Mouse (Mus musculus) liver, embryonic 11.5 days (tissue): ENCODE results near the gene Vps18. TPM values are rescaled to one million over a fixed set of nuclear protein-coding genes. Genes with fewer than 3 reads are reported as not detected.

Source experiments
- ATAC-seq: fragments of 200-750 bp; cut with Nextera tagmentation; replicated peaks from 2 replicates; pipeline ENCODE4 v1.8.0; 2017; ENCODE audit warnings: moderate number of reproducible peaks, mild to moderate bottlenecking, moderate TSS enrichment, moderate library complexity; ENCODE audit not compliant: low FRiP score
- DNase-seq: peaks from one replicate; pipeline ENCODE4 v3.0.0-alpha.2; 2017; ENCODE audit warnings: low spot score
- H3K27ac ChIP-seq: fragments of 300-500 bp; sonication (generic); 2 replicates; pipeline ENCODE4 v1.5.1; 2014; ENCODE audit warnings: mild to moderate bottlenecking, low read depth, low read length, control low read depth
- H3K27me3 ChIP-seq: fragments of 300-500 bp; sonication (generic); replicated peaks from 2 replicates; pipeline ENCODE4 v1.6.1; 2014; ENCODE audit warnings: low read length, mixed read lengths; ENCODE audit not compliant: control insufficient read depth, insufficient read depth
- H3K36me3 ChIP-seq: fragments of 300-500 bp; sonication (generic); 2 replicates; pipeline ENCODE4 v1.6.1; 2014; ENCODE audit warnings: mild to moderate bottlenecking, low read length, moderate library complexity, mixed read lengths; ENCODE audit not compliant: control insufficient read depth, insufficient read depth
- H3K4me1 ChIP-seq: fragments of 300-500 bp; sonication (generic); replicated peaks from 2 replicates; pipeline ENCODE4 v1.6.1; 2014; ENCODE audit warnings: low read length, mixed read lengths; ENCODE audit not compliant: control insufficient read depth, insufficient read depth
- H3K4me2 ChIP-seq: fragments of 300-500 bp; sonication (generic); 2 replicates; pipeline ENCODE4 v1.6.1; 2014; ENCODE audit warnings: mild to moderate bottlenecking, control low read depth, moderate library complexity
- H3K4me3 ChIP-seq: fragments of 300-500 bp; sonication (generic); 2 replicates; pipeline ENCODE4 v1.5.1; 2014; ENCODE audit warnings: low read depth, low read length, control low read depth
- H3K9ac ChIP-seq: fragments of 300-500 bp; sonication (generic); 2 replicates; pipeline ENCODE4 v1.6.1; 2014; ENCODE audit warnings: low read depth, low read length, control low read depth
- H3K9me3 ChIP-seq: fragments of 300-500 bp; sonication (generic); 2 replicates; pipeline ENCODE4 v1.6.1; 2016; ENCODE audit warnings: low read length, inconsistent platforms, mixed read lengths; ENCODE audit not compliant: control insufficient read depth
- WGBS: fragments of 180-500 bp; shearing (Covaris S2); extraction: QIAGEN DNeasy Blood & Tissue Kit; methylation state at CpG from one replicate; pipeline ENCODE4 v1.1.7; 2014; 5-methylcytosine and 5-hydroxymethylcytosine counted together
- polyA plus RNA-seq: library from polyadenylated mRNA; unstranded; fragments of >200 nt; fragmentation: Nextera tagmentation; extraction: Ambion mirVana; gene quantifications from 2 replicates; pipeline ENCODE4 v1.2.1, GENCODE M21; 2014

Vps18 gene
- polyA plus RNA-seq, 1 experiment from 2014 or later: 14.0 TPM

GRCm38 (mm10) chr2:119250826-119251478 is 37.6 kb upstream of the Vps18 start:
- Histone ChIP-seq H3K4me3 (no peak overlapping the region), H3K4me1 (peaks cover 3% of the 10 kb centered on the region; the same call in 1 of the 2 replicates), H3K36me3 (no peaks in the 10 kb centered on the region), H3K27ac (no peak overlapping the region), H3K9me3 (no peaks in the 10 kb centered on the region), H3K9ac (no peak overlapping the region), H3K4me2 (peak overlapping the region; percentile 41), H3K27me3 (peaks cover 6% of the 10 kb centered on the region)
- DNase-seq (peak; percentile 83), ATAC-seq (peak; percentile 75)
- 12% methylated on average over 11 of the region's 11 CpGs for WGBS

GRCm38 (mm10) chr2:119254976-119255375 is 33.6 kb upstream of the Vps18 start:
- no peak overlapping the region for H3K9ac ChIP-seq
- H3K36me3 ChIP-seq: no peaks in the 10 kb centered on the region
- 40% methylated on average over 7 of the region's 7 CpGs for WGBS
- peaks cover 6% of the 10 kb centered on the region for H3K27me3 ChIP-seq
- no peak for DNase-seq
- no peak overlapping the region for H3K4me2 ChIP-seq
- H3K4me3 ChIP-seq: no peak overlapping the region
- peaks cover 3% of the 10 kb centered on the region; the same call in 1 of the 2 replicates for H3K4me1 ChIP-seq
- no peak for ATAC-seq
- H3K9me3 ChIP-seq: no peaks in the 10 kb centered on the region
- no peak overlapping the region for H3K27ac ChIP-seq

GRCm38 (mm10) chr2:119260518-119260917 is 28.0 kb upstream of the Vps18 start:
- Histone ChIP-seq H3K9ac (no peak overlapping the region), H3K27me3 (peaks cover under 1% of the 10 kb centered on the region), H3K4me1 (no peaks in the 10 kb centered on the region), H3K36me3 (no peaks in the 10 kb centered on the region), H3K4me2 (no peak overlapping the region), H3K27ac (no peak overlapping the region), H3K4me3 (no peak overlapping the region), H3K9me3 (no peaks in the 10 kb centered on the region)
- no peak for DNase-seq
- no peak for ATAC-seq
- WGBS: 75% methylated on average over 1 of the region's 1 CpGs

- Histone ChIP-seq H3K4me2 (no peak overlapping the region), H3K27me3 (no peaks in the 10 kb centered on the region), H3K4me1 (no peaks in the 10 kb centered on the region), H3K36me3 (no peaks in the 10 kb centered on the region), H3K4me3 (no peak overlapping the region), H3K27ac (no peak overlapping the region), H3K9ac (no peak overlapping the region), H3K9me3 (no peaks in the 10 kb centered on the region)
- WGBS: 57% methylated on average over 2 of the region's 2 CpGs
- DNase-seq (no peak), ATAC-seq (no peak)
Observed at GRCm38 (mm10) chr2:119261326-119261725, 27.2 kb upstream of the Vps18 start.

GRCm38 (mm10) chr2:119262978-119263377 is 25.6 kb upstream of the Vps18 start:
- H3K9ac ChIP-seq: no peak overlapping the region
- H3K9me3 ChIP-seq: no peaks in the 10 kb centered on the region
- DNase-seq (no peak), ATAC-seq (no peak)
- no peaks in the 10 kb centered on the region for H3K27me3 ChIP-seq
- no peak overlapping the region for H3K4me2 ChIP-seq
- H3K4me1 ChIP-seq: no peaks in the 10 kb centered on the region
- H3K4me3 ChIP-seq: no peak overlapping the region
- WGBS: 41% methylated on average over 8 of the region's 8 CpGs
- no peak overlapping the region for H3K27ac ChIP-seq
- no peaks in the 10 kb centered on the region for H3K36me3 ChIP-seq

GRCm38 (mm10) chr2:119263813-119264212 is 24.7 kb upstream of the Vps18 start:
- no peak overlapping the region for H3K27ac ChIP-seq
- peaks cover 1% of the 10 kb centered on the region; the same call in 1 of the 2 replicates for H3K27me3 ChIP-seq
- ATAC-seq (no peak), DNase-seq (no peak)
- H3K4me2 ChIP-seq: no peak overlapping the region
- no peaks in the 10 kb centered on the region for H3K4me1 ChIP-seq
- H3K9me3 ChIP-seq: no peaks in the 10 kb centered on the region
- no peak overlapping the region for H3K9ac ChIP-seq
- H3K4me3 ChIP-seq: no peak overlapping the region
- no peaks in the 10 kb centered on the region for H3K36me3 ChIP-seq
- 67% methylated on average over 5 of the region's 5 CpGs for WGBS

GRCm38 (mm10) chr2:119270286-119270642 is 18.3 kb upstream of the Vps18 start:
- H3K27me3 ChIP-seq: peaks cover 15% of the 10 kb centered on the region
- DNase-seq (no peak), ATAC-seq (no peak)
- peak overlapping the region; percentile 59 for H3K4me3 ChIP-seq
- 0 out of 2 replicates have a peak, but pooled peaks cover 2% of the 10 kb centered on the region for H3K4me1 ChIP-seq
- peak overlapping the region; percentile 23; the same call in 1 of the 2 replicates for H3K9ac ChIP-seq
- no peaks in the 10 kb centered on the region for H3K9me3 ChIP-seq
- peak overlapping the region; percentile 98 for H3K4me2 ChIP-seq
- no peak overlapping the region for H3K27ac ChIP-seq
- 49% methylated on average over 9 of the region's 9 CpGs for WGBS
- H3K36me3 ChIP-seq: no peaks in the 10 kb centered on the region

- WGBS: under 1% methylated on average over 49 of the region's 49 CpGs
- Histone ChIP-seq H3K27me3 (peaks cover 15% of the 10 kb centered on the region), H3K9me3 (no peaks in the 10 kb centered on the region), H3K4me2 (peak within 1 kb of the TSS; percentile 98), H3K9ac (peak within 1 kb of the TSS; percentile 23; the same call in 1 of the 2 replicates), H3K4me1 (0 out of 2 replicates have a peak, but pooled peaks cover 2% of the 10 kb centered on the region), H3K4me3 (peak within 1 kb of the TSS; percentile 59), H3K36me3 (no peaks in the 10 kb centered on the region), H3K27ac (no peak within 1 kb of the TSS)
- ATAC-seq: peak; percentile 85
- DNase-seq: peak; percentile 68
Observed at GRCm38 (mm10) chr2:119270643-119271331, 17.8 kb upstream of the Vps18 start, which contains the start of gene Rhov. Rhov (minus strand) TSS chr2:119271272.
